Mouse (Mus musculus) intestine, postnatal 0 days (tissue): ENCODE data around the gene Hcrt. TPM values are rescaled to one million over a fixed set of nuclear protein-coding genes. Genes with fewer than 3 reads are reported as not detected.

ENCODE experiments used
- ATAC-seq: fragments of 200-750 bp; cut with Nextera tagmentation; 2 replicates; pipeline ENCODE4 v1.8.0; 2017; ENCODE audit warnings: mild to moderate bottlenecking, moderate TSS enrichment, moderate library complexity
- H3K27ac ChIP-seq: fragments of 300-500 bp; sonication (generic); 2 replicates; pipeline ENCODE4 v1.5.1; 2014; ENCODE audit warnings: mild to moderate bottlenecking, low read depth, low read length, moderate library complexity
- H3K27me3 ChIP-seq: fragments of 300-500 bp; sonication (generic); replicated peaks from 2 replicates; pipeline ENCODE4 v1.6.1; 2014; ENCODE audit warnings: low read length, mixed read lengths; ENCODE audit not compliant: control insufficient read depth, insufficient read depth
- H3K36me3 ChIP-seq: fragments of 300-500 bp; sonication (generic); 2 replicates; pipeline ENCODE4 v1.6.1; 2014; ENCODE audit warnings: mild to moderate bottlenecking, moderate library complexity; ENCODE audit not compliant: control insufficient read depth, insufficient read depth
- H3K4me1 ChIP-seq: fragments of 300-500 bp; sonication (generic); replicated peaks from 2 replicates; pipeline ENCODE4 v1.6.1; 2014; ENCODE audit warnings: antibody characterized with exemption, low read length, mixed read lengths; ENCODE audit not compliant: control insufficient read depth, insufficient read depth
- H3K4me2 ChIP-seq: fragments of 300-500 bp; sonication (generic); replicated peaks from 2 replicates; pipeline ENCODE4 v1.6.1; 2014; ENCODE audit warnings: low read depth, mild to moderate bottlenecking, moderate library complexity
- H3K4me3 ChIP-seq: fragments of 300-500 bp; sonication (generic); 2 replicates; pipeline ENCODE4 v1.5.1; 2014; ENCODE audit warnings: low read depth, low read length
- H3K9ac ChIP-seq: fragments of 300-500 bp; sonication (generic); 2 replicates; pipeline ENCODE4 v1.6.1; 2014; ENCODE audit warnings: mild to moderate bottlenecking, low read depth, low read length
- H3K9me3 ChIP-seq: fragments of 300-500 bp; sonication (generic); 2 replicates; pipeline ENCODE4 v1.6.1; 2016; ENCODE audit warnings: mixed run types; ENCODE audit not compliant: control insufficient read depth
- CTCF ChIP-seq: sonication (generic); IDR thresholded peaks from 2 replicates; pipeline ENCODE4 v1.5.1; 2016; ENCODE audit warnings: low read depth, mild to moderate bottlenecking, control low read depth, antibody characterized with exemption, moderate library complexity
- WGBS: fragments of 180-500 bp; shearing (Covaris S2); extraction: QIAGEN DNeasy Blood & Tissue Kit; methylation state at CpG from one replicate; pipeline ENCODE4 v1.1.7; 2014; 5-methylcytosine and 5-hydroxymethylcytosine counted together
- polyA plus RNA-seq: library from polyadenylated mRNA; unstranded; fragments of >200 nt; fragmentation: Nextera tagmentation; extraction: Ambion mirVana; gene quantifications from 2 replicates; pipeline ENCODE4 v1.2.1, GENCODE M21; 2015

Gene Hcrt
- polyA plus RNA-seq, 1 experiment from 2014 or later = not detected

DNA sequence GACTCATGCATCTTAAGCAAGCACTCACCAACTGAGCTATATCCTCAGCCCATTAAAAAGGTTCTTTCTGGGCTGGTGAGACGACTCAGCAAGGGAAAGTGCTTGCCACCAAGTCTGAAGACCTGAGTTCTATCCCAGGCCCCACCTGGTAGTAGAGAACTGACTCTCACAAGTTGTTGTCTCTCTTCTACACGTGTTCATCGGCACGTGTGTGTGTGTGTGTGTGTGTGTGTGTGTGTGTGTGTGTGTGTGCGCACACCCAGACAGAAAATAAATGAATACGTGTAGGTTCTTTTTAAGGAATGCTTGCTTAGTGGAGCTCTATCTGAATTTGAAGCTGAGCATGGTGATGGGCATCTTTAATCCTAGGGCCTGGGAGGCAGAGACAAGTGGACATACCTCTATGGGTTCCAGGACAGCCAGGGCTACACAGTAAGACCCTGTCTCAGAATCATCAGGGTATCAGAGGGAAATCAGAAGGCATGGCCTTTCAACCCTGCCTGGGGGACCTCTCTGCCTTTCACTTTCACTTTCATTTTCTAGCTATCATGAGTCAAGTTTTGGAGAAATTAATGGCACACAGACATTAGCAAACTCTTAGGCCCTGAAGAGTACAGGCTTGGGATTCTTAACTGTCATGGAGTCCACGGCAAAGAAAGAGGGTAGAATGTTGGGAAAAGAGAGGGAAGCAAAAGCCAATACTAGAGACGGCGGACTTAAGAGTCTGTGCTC is 27.4 kb downstream of the Hcrt start:
- H3K9me3 ChIP-seq = no peaks in the 10 kb centered on the region
- peak overlapping the region; percentile 98 for H3K4me3 ChIP-seq
- peak overlapping the region; percentile 77 for H3K4me2 ChIP-seq
- no peaks in the 10 kb centered on the region for H3K4me1 ChIP-seq
- H3K27me3 ChIP-seq = no peaks in the 10 kb centered on the region
- ATAC-seq = no peak
- 83% methylated on average over 9 of the region's 9 CpGs for WGBS
- H3K27ac ChIP-seq = peak overlapping the region; percentile 95
- peaks cover 24% of the 10 kb centered on the region; the same call in 1 of the 2 replicates for H3K36me3 ChIP-seq
- no peak overlapping the region for H3K9ac ChIP-seq
- no peak for TF ChIP-seq CTCF

DNA sequence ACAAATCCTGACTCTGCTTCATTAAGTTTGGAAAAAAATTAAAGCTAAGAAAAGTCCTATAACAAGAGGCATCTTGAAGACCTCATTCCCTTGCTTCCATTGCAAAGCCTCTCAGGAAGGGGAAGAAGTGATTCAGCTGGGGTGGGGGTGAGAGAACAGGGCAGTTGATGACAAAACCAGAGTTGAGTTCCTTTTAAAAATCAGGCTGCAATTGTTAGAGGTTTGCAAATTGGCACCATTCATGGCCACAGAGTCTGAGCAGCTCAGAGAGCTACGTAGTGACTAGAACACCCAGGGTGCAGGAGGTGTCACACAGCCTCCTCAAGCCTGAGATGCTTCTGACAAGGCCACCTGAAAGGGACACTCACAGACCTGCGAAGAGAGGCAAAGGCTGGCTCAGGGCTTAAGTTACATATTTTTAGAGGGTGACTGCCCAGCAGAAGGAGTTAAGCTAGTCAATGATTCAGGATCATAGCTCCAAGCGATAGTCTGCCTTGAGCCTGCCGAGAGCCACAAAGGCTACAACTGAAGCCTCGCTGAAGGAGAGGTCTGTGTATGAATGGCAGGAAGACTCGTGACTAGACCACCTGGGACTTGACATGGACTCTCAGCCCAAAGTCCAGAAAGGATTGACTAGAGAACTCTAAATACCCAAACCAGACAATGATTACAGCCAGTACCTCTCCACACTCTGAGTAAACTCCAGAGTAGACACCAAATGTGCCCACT is 32.1 kb downstream of the Hcrt start:
- Histone ChIP-seq H3K36me3 (peaks cover 35% of the 10 kb centered on the region), H3K4me3 (no peak overlapping the region), H3K27me3 (no peaks in the 10 kb centered on the region), H3K4me2 (no peak overlapping the region), H3K27ac (no peak overlapping the region; the same call in 1 of the 2 replicates), H3K4me1 (no peaks in the 10 kb centered on the region), H3K9ac (no peak overlapping the region), H3K9me3 (no peaks in the 10 kb centered on the region)
- WGBS = 77% methylated on average over 6 of the region's 6 CpGs
- no peak for ATAC-seq
- TF ChIP-seq CTCF = no peak

DNA sequence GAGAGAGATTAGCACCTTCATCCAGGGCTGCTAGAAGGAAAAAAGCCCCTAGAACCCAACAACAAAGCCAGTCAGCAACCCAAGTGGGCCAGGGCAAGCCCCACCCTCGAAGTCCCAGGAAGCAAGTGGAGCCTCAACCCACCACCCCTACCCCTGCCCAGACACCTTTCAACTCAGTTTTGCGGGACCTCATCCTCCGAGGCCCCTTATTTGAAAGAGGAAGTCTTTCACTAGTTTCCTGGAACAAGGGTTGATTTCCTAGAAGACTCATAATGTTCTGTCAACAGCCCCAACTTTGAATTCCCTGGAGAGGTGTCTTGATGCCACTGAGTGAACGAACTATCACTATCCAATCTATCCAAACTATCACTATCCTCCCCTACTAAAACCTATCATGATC is 32.8 kb downstream of the Hcrt start:
- peaks cover 33% of the 10 kb centered on the region for H3K36me3 ChIP-seq
- H3K4me3 ChIP-seq = no peak overlapping the region
- peaks cover 3% of the 10 kb centered on the region; the same call in 1 of the 2 replicates for H3K4me1 ChIP-seq
- H3K27ac ChIP-seq = no peak overlapping the region
- H3K4me2 ChIP-seq = no peak overlapping the region
- no peaks in the 10 kb centered on the region for H3K9me3 ChIP-seq
- no peak for ATAC-seq
- H3K27me3 ChIP-seq = no peaks in the 10 kb centered on the region
- 84% methylated on average over 4 of the region's 4 CpGs for WGBS
- H3K9ac ChIP-seq = no peak overlapping the region
- no peak for TF ChIP-seq CTCF

DNA sequence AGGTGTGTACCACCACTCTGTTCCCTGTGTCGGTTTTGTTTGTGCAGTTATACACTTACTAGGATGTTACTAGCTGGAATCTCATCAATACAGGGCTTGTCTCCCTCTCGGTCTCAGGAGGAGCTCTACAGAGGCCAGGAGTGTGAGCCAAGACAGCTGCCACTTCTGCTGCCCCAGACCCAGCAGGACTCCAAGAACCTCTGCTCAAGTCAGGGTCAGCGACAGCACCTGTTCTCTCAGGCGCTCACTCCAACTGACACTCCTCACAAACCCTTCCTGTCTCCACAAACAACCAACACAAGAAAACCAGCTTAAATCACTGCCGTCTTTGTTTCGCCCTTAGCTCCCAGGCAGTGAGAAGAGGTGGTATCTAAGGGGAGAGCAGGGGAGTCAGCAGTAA is 34.1 kb downstream of the Hcrt start:
- Histone ChIP-seq H3K4me2 (no peak overlapping the region), H3K9ac (no peak overlapping the region), H3K27ac (no peak overlapping the region), H3K36me3 (peaks cover 30% of the 10 kb centered on the region), H3K4me1 (peaks cover 10% of the 10 kb centered on the region; the same call in 1 of the 2 replicates), H3K27me3 (no peaks in the 10 kb centered on the region), H3K9me3 (no peaks in the 10 kb centered on the region), H3K4me3 (no peak overlapping the region)
- WGBS = 79% methylated on average over 6 of the region's 6 CpGs
- TF ChIP-seq CTCF = no peak
- ATAC-seq = no peak

DNA sequence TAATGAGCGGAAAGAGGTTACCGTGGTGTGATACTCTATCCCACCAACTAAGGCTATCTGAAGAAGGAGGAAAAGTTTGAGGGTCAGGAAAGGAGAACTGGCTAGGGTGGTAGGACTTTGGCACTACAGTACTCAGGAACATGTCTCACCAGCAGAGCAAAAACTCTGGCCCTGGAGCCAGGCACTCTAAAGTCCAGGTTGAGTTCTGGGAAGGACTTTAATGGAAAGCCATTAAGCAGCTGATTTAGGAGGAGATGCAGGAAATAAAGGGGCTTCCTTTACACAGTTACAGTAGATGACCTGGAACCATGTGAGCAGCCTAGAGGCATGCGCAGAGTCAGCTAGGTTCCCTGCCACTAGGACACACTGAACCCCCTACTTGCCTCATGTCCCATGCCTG is 35.5 kb downstream of the Hcrt start:
- 75% methylated on average over 3 of the region's 3 CpGs for WGBS

DNA sequence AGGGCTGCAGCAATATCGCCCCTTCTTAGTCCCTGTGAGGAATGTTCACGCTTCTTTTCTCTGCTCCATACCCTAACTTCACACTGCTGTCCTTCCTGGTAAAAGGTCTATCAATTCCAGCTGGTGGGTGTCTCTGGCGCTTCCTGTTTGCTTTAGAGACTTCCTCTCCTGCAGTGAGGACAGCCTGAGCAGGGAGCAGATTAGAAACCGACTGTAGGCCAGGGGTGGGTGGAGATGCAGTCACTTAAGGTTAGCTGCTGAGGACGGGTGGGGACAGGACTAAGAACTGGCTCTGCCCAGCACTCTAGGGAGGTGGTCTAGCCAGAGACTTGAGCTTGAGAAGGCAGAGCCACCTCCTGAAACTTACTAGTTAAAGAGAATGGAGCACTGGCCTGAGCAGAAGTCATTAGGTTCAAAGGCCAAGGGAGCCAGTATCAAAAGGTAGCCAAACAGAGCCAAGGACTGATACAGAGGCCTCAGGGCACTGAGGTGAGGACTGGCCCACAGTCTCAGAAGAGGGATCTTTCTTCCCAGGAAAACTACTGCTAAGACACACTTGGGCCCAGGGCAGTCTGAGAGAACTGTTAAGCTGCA is 37.7 kb downstream of the Hcrt start:
- no peaks in the 10 kb centered on the region for H3K9me3 ChIP-seq
- H3K36me3 ChIP-seq = peaks cover 12% of the 10 kb centered on the region
- ATAC-seq = 0 out of 2 replicates have a peak, but pooled peaks have one; percentile 18
- no peak for TF ChIP-seq CTCF
- H3K4me3 ChIP-seq = no peak overlapping the region
- H3K4me1 ChIP-seq = peaks cover 19% of the 10 kb centered on the region
- H3K4me2 ChIP-seq = no peak overlapping the region
- no peaks in the 10 kb centered on the region for H3K27me3 ChIP-seq
- WGBS = 21% methylated on average over 5 of the region's 5 CpGs
- H3K9ac ChIP-seq = no peak overlapping the region
- H3K27ac ChIP-seq = peak overlapping the region; percentile 78

More for the DNA sequence above, 35.5 kb downstream of the Hcrt start:
- peak overlapping the region; percentile 31 for H3K27ac ChIP-seq
- no peak overlapping the region for H3K4me3 ChIP-seq
- TF ChIP-seq CTCF = no peak
- peaks cover 12% of the 10 kb centered on the region; the same call in 1 of the 2 replicates for H3K4me1 ChIP-seq
- H3K9me3 ChIP-seq = no peaks in the 10 kb centered on the region
- H3K36me3 ChIP-seq = peaks cover 18% of the 10 kb centered on the region
- peak; percentile 48 for ATAC-seq
- no peak overlapping the region for H3K4me2 ChIP-seq
- H3K9ac ChIP-seq = no peak overlapping the region
- no peaks in the 10 kb centered on the region for H3K27me3 ChIP-seq
